Mouse (Mus musculus): ENCODE data around the gene Pagr1a. TPM values are rescaled to one million over a fixed set of nuclear protein-coding genes. Genes with fewer than 3 reads are reported as not detected.

Gene Pagr1a
- polyA plus RNA-seq, 1 experiment from 2014 or later, result 25.1 TPM

DNA sequence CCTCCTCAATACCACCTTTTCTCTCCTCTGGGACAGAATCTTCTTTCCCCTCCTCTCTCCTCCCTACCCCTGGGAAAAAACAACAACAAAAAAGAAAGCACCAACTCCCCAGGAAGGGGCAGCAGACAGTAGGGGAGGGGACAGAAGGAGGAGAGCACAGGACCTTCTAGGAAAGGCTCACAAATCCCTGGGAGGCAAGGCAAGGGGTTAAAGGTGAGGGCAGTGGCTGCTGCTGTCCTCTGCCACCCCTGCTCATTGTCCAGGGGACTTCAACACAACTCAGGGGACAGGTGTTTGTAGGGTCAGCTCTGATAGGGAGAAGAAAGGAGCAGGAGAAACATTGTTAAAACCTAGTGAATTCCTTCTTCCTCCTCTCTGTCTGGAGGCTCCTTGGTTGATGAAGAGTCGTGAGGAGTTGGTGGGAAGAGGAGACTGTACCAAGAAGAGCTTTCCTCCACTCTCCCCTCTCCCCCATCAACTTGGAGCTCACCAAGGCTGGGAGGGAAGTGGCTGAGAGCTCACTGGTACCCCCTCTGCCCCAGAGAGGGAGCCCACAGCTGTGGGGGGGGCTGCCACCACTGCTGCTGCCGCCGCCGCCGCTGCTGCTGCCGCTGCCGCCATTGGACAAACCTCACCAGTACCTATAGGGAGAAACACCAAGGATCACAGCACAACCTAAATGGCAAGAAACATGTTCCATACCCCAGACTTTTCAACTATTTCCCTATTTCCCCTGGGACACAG lies 5.5 kb upstream of the Pagr1a start:
- ATAC-seq (no peak), DNase-seq (ENCODE audit: low spot score) (no peak)
- Histone ChIP-seq H3K27me3 (replicated peaks; ENCODE audit: control insufficient read depth, insufficient read depth, low read length) (no peaks in the 10 kb centered on the region), H3K36me3 (ENCODE audit: control insufficient read depth, insufficient read depth, low read length) (peaks cover 35% of the 10 kb centered on the region), H3K27ac (ENCODE audit: low read depth, low read length) (peak overlapping the region; percentile 85; the same call in 1 of the 2 replicates), H3K9me3 (replicated peaks; ENCODE audit: control insufficient read depth, low read length) (no peaks in the 10 kb centered on the region), H3K4me1 (ENCODE audit: control insufficient read depth, insufficient read depth, low read length) (peaks cover 39% of the 10 kb centered on the region), H3K4me3 (ENCODE audit: low read depth, low read length) (peak overlapping the region; percentile 97), H3K9ac (ENCODE audit: low read length) (peak overlapping the region; percentile 99), H3K4me2 (ENCODE audit: low read length) (peak overlapping the region; percentile 98)
- 72% methylated on average over 7 of the region's 7 CpGs for WGBS

GRCm38 (mm10) chr7:127021563-127022527 lies 4.7 kb upstream of the Pagr1a start:
- H3K36me3 ChIP-seq (ENCODE audit: control insufficient read depth, insufficient read depth, low read length), result peaks cover 35% of the 10 kb centered on the region
- peaks cover 40% of the 10 kb centered on the region for H3K4me1 ChIP-seq (ENCODE audit: control insufficient read depth, insufficient read depth, low read length)
- no peak for DNase-seq (ENCODE audit: low spot score)
- H3K4me3 ChIP-seq (ENCODE audit: low read depth, low read length), result peak overlapping the region; percentile 50
- H3K9me3 ChIP-seq (replicated peaks; ENCODE audit: control insufficient read depth, low read length), result no peaks in the 10 kb centered on the region
- H3K9ac ChIP-seq (ENCODE audit: low read length), result peak overlapping the region; percentile 85
- no peak for ATAC-seq
- no peaks in the 10 kb centered on the region for H3K27me3 ChIP-seq (replicated peaks; ENCODE audit: control insufficient read depth, insufficient read depth, low read length)
- peak overlapping the region; percentile 85 for H3K27ac ChIP-seq (ENCODE audit: low read depth, low read length)
- H3K4me2 ChIP-seq (ENCODE audit: low read length), result peak overlapping the region; percentile 64
- WGBS, result 45% methylated on average over 5 of the region's 5 CpGs

DNA sequence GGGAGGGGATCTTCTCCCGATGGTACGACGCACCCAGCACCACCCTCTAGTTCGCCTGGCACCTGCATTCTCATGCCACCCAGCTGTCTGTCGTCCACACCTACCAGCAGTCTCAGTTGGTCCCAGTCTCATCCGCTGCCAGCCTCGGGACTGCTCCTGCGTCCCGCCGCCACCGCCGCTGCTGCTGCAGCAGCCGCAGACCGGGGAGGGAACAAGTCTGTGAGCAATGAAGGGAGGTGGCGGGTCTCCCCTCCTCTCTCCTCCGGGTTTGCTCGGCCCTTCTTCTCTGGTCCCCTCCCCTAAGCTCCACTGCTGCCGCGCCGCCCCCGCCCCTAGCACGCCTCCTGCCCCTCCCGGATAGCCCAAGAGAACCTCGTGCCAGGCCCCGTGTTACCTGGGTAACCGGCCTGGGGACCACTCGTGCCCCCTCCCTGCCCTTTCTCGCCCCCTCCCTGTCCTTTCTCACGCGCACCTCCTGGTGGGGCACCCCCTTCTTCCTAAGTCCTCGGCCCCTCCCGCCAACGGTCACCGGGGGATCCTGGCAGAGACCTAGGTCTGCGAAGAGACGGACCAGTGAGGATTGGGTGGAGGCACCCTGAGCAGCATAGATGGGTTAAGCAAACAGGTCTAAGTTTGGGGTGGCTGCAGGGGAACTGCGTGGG lies 3.9 kb upstream of the Pagr1a start, which contains the start of the genes Gm42742 and Prrt2:
Gene Gm42742 (minus strand): TSS at position 197 of the 662 bp plus-strand sequence.
Gene Prrt2 (minus strand): TSS at position 311 of the 662 bp plus-strand sequence.
- Histone ChIP-seq H3K9ac (ENCODE audit: low read length) (peak within 1 kb of the TSS; percentile 85), H3K27ac (ENCODE audit: low read depth, low read length) (peak within 1 kb of the TSS; percentile 85), H3K4me3 (ENCODE audit: low read depth, low read length) (peak within 1 kb of the TSS; percentile 50), H3K9me3 (replicated peaks; ENCODE audit: control insufficient read depth, low read length) (no peaks in the 10 kb centered on the region), H3K36me3 (ENCODE audit: control insufficient read depth, insufficient read depth, low read length) (peaks cover 35% of the 10 kb centered on the region), H3K4me2 (ENCODE audit: low read length) (peak within 1 kb of the TSS; percentile 64), H3K27me3 (replicated peaks; ENCODE audit: control insufficient read depth, insufficient read depth, low read length) (no peaks in the 10 kb centered on the region), H3K4me1 (ENCODE audit: control insufficient read depth, insufficient read depth, low read length) (peaks cover 41% of the 10 kb centered on the region)
- DNase-seq (ENCODE audit: low spot score) (peak; percentile 74), ATAC-seq (peak; percentile 27)
- under 1% methylated on average over 37 of the region's 37 CpGs for WGBS

GRCm38 (mm10) chr7:127020491-127020890 lies 3.3 kb upstream of the Pagr1a start:
- ATAC-seq (no peak), DNase-seq (ENCODE audit: low spot score) (no peak)
- Histone ChIP-seq H3K4me1 (ENCODE audit: control insufficient read depth, insufficient read depth, low read length) (peaks cover 47% of the 10 kb centered on the region), H3K4me2 (ENCODE audit: low read length) (peak overlapping the region; percentile 64), H3K27me3 (replicated peaks; ENCODE audit: control insufficient read depth, insufficient read depth, low read length) (no peaks in the 10 kb centered on the region), H3K4me3 (ENCODE audit: low read depth, low read length) (peak overlapping the region; percentile 50), H3K36me3 (ENCODE audit: control insufficient read depth, insufficient read depth, low read length) (peaks cover 39% of the 10 kb centered on the region), H3K9me3 (replicated peaks; ENCODE audit: control insufficient read depth, low read length) (no peaks in the 10 kb centered on the region), H3K9ac (ENCODE audit: low read length) (peak overlapping the region; percentile 85), H3K27ac (ENCODE audit: low read depth, low read length) (peak overlapping the region; percentile 85)
- WGBS, result 24% methylated on average over 5 of the region's 5 CpGs

- ATAC-seq (no peak), DNase-seq (ENCODE audit: low spot score) (no peak)
- Histone ChIP-seq H3K27me3 (replicated peaks; ENCODE audit: control insufficient read depth, insufficient read depth, low read length) (no peaks in the 10 kb centered on the region), H3K4me1 (ENCODE audit: control insufficient read depth, insufficient read depth, low read length) (peaks cover 50% of the 10 kb centered on the region), H3K9me3 (replicated peaks; ENCODE audit: control insufficient read depth, low read length) (no peaks in the 10 kb centered on the region), H3K4me2 (ENCODE audit: low read length) (peak overlapping the region; percentile 64), H3K9ac (ENCODE audit: low read length) (peak overlapping the region; percentile 85), H3K27ac (ENCODE audit: low read depth, low read length) (0 out of 2 replicates have a peak overlapping the region, but pooled peaks have one; percentile 85), H3K4me3 (ENCODE audit: low read depth, low read length) (peak overlapping the region; percentile 50), H3K36me3 (ENCODE audit: control insufficient read depth, insufficient read depth, low read length) (peaks cover 44% of the 10 kb centered on the region)
- 52% methylated on average over 3 of the region's 3 CpGs for WGBS
These were observed 2.9 kb upstream of the Pagr1a start for GRCm38 (mm10) chr7:127020031-127020430.

DNA sequence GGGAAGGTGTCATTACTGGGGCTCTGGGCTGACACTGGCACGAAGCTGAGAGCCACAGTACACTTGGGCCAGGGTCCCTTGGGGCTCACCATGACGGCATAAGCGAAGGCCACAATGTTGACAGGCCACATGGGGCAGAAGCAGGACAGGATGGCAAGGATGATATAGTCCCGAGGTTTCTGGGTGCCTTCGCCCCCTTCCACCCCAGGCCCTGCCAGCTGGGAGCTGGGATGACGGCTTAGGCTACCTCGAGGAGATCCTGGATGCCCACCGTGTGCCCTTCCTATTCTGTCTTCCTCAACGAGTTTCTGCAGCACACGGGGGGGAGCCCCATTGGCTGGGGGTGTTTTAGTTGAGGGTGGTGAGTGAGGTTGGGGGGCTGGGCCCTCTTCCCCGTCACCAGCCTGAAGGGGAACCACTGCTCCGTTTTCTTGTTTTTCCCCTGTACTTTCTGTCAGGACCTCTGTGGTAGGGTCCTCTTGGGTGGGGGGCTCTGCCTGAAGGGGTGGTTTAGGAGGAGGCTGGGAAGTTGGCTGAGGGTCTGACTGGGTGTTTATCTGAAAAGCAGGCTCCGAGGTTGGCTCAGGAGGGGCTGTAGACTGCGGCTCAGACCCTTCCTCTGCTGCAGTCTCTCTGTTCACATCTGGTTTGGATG lies 2.3 kb upstream of the Pagr1a start:
- no peaks in the 10 kb centered on the region for H3K27me3 ChIP-seq (replicated peaks; ENCODE audit: control insufficient read depth, insufficient read depth, low read length)
- H3K9me3 ChIP-seq (replicated peaks; ENCODE audit: control insufficient read depth, low read length), result no peaks in the 10 kb centered on the region
- peak overlapping the region; percentile 64 for H3K4me2 ChIP-seq (ENCODE audit: low read length)
- peaks cover 45% of the 10 kb centered on the region for H3K36me3 ChIP-seq (ENCODE audit: control insufficient read depth, insufficient read depth, low read length)
- H3K9ac ChIP-seq (ENCODE audit: low read length), result peak overlapping the region; percentile 85; the same call in 1 of the 2 replicates
- no peak overlapping the region for H3K27ac ChIP-seq (ENCODE audit: low read depth, low read length)
- WGBS, result 85% methylated on average over 14 of the region's 14 CpGs
- DNase-seq (ENCODE audit: low spot score), result no peak
- no peak for ATAC-seq
- peaks cover 48% of the 10 kb centered on the region for H3K4me1 ChIP-seq (ENCODE audit: control insufficient read depth, insufficient read depth, low read length)
- H3K4me3 ChIP-seq (ENCODE audit: low read depth, low read length), result no peak overlapping the region

GRCm38 (mm10) chr7:127018416-127019305 lies 1.5 kb upstream of the Pagr1a start:
- no peak for ATAC-seq
- Histone ChIP-seq H3K9ac (ENCODE audit: low read length) (peak overlapping the region; percentile 22; the same call in 1 of the 2 replicates), H3K4me2 (ENCODE audit: low read length) (peak overlapping the region; percentile 96; the same call in 1 of the 2 replicates), H3K36me3 (ENCODE audit: control insufficient read depth, insufficient read depth, low read length) (peaks cover 45% of the 10 kb centered on the region), H3K27me3 (replicated peaks; ENCODE audit: control insufficient read depth, insufficient read depth, low read length) (no peaks in the 10 kb centered on the region), H3K9me3 (replicated peaks; ENCODE audit: control insufficient read depth, low read length) (no peaks in the 10 kb centered on the region), H3K4me1 (ENCODE audit: control insufficient read depth, insufficient read depth, low read length) (peaks cover 44% of the 10 kb centered on the region), H3K27ac (ENCODE audit: low read depth, low read length) (peak overlapping the region; percentile 75), H3K4me3 (ENCODE audit: low read depth, low read length) (no peak overlapping the region; the same call in 1 of the 2 replicates)
- DNase-seq (ENCODE audit: low spot score), result no peak
- 90% methylated on average over 15 of the region's 15 CpGs for WGBS

All from forebrain, embryonic 14.5 days (tissue).